Comparison of ENCODE assay signal across 8 mouse cellular contexts in the genomic region with DNA sequence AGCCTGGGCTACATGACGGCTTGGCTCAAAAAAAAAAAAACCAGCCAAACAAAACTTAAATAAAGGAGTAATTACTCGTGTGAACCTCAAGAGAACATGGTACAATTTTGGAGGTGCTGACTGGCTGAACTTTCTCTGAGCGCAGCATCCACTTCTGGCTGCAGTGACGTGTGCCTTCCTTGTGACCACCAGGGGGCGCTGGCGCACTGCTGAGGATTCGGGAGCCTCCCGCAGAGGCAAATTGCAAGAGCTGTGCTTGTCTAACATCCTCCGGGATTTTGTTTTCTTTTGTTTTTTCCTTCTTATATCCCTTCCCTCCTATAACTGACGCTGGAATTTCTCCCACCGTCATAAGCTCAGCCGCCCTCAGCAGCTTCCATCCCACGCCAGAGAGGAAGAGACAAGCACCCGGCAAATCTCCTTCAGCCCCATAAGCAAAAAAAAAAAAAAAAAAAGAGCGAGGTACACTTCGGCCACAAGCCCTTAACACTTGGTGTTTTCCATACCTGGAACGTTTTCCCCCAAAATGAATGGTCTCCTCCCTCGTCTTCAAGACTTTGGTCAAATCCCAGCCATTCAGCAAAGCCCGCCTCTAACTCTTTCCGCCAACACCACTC. TPM values are rescaled to one million over a fixed set of nuclear protein-coding genes. Genes with fewer than 3 reads are reported as not detected.
DNase-seq lines count a peak whose midpoint lies in the region; ATAC-seq and TF ChIP-seq lines count a peak whose summit lies in the region.

No protein-coding gene starts in this region.

- ATAC-seq in heart, embryonic 11.5 days (replicated peaks; ENCODE audit: insufficient number of reproducible peaks, low FRiP score, low TSS enrichment): no peak
- ATAC-seq in kidney, embryonic 16.5 days (ENCODE audit: low FRiP score, low TSS enrichment): 0 out of 2 replicates have a peak, but pooled peaks have one; percentile 42

- DNase-seq in A20 (ENCODE audit: low read depth, low spot score): peak; percentile 78
- peak; percentile 45 for DNase-seq in liver, adult 2 months (ENCODE audit: extremely low read depth, low read depth, low spot score)
- peak; percentile 77 for DNase-seq in naive thymus-derived CD4-positive, alpha-beta T cell, adult 2 months (ENCODE audit: low read depth)
- DNase-seq in splenic B cell, adult 2 months (ENCODE audit: low read depth, low spot score): peak; percentile 83

- 10% methylated on average over 20 of the region's 20 CpGs for WGBS in heart, embryonic 11.5 days (ENCODE audit: insufficient replicate concordance)
- WGBS in kidney, embryonic 16.5 days: 9% methylated on average over 20 of the region's 20 CpGs
- WGBS in liver, adult 2 months: 13% methylated on average over 20 of the region's 20 CpGs

- TF ChIP-seq POLR2A in bone marrow macrophage, adult 2 months (IDR thresholded peaks at IDR 0.05; ENCODE audit: borderline replicate concordance, low read depth, low read length): no peak
- TF ChIP-seq POLR2A in embryonic fibroblast, embryonic 13.5 days (IDR thresholded peaks at IDR 0.05; ENCODE audit: low read depth, low read length): no peak
- no peak for TF ChIP-seq POLR2A in liver, adult 2 months (IDR thresholded peaks at IDR 0.05; ENCODE audit: extremely low read depth, insufficient read depth, low read length)

- peaks cover 3% of the 10 kb centered on the region; the same call in 1 of the 2 replicates for H3K4me1 ChIP-seq in bone marrow macrophage, adult 2 months (ENCODE audit: control insufficient read depth, insufficient read depth, low read length)
- H3K4me1 ChIP-seq in embryonic fibroblast, embryonic 13.5 days (ENCODE audit: control insufficient read depth, insufficient read depth, low read length): no peaks in the 10 kb centered on the region
- H3K4me1 ChIP-seq in heart, embryonic 11.5 days (ENCODE audit: control insufficient read depth, insufficient read depth, low read length): no peaks in the 10 kb centered on the region
- H3K4me1 ChIP-seq in kidney, embryonic 16.5 days (ENCODE audit: insufficient read depth, low read length): peaks cover 4% of the 10 kb centered on the region; the same call in 1 of the 2 replicates
- no peaks in the 10 kb centered on the region for H3K4me1 ChIP-seq in liver, adult 2 months (ENCODE audit: control insufficient read depth, insufficient read depth, low read length)

- no peak overlapping the region for H3K9ac ChIP-seq in heart, embryonic 11.5 days (ENCODE audit: low read depth, low read length)
- H3K9ac ChIP-seq in kidney, embryonic 16.5 days (replicated peaks; ENCODE audit: low read length): peak overlapping the region; percentile 43; the same call in 1 of the 2 replicates
- no peak overlapping the region for H3K9ac ChIP-seq in liver, adult 2 months (ENCODE audit: low read depth, low read length)

- peak; percentile 71 for TF ChIP-seq CTCF in bone marrow macrophage, adult 2 months (IDR thresholded peaks at IDR 0.05; ENCODE audit: low read depth, low read length)
- TF ChIP-seq CTCF in embryonic fibroblast, embryonic 13.5 days (IDR thresholded peaks at IDR 0.05; ENCODE audit: borderline replicate concordance, insufficient read depth, low read length): peak; percentile 98
- TF ChIP-seq CTCF in liver, adult 2 months (IDR thresholded peaks at IDR 0.05; ENCODE audit: low read depth, low read length): peak; percentile 99

- H3K27ac ChIP-seq in bone marrow macrophage, adult 2 months (ENCODE audit: insufficient read depth, low read depth, low read length): no peak overlapping the region
- H3K27ac ChIP-seq in embryonic fibroblast, embryonic 13.5 days (ENCODE audit: insufficient read depth, low read length): no peak overlapping the region
- no peak overlapping the region for H3K27ac ChIP-seq in heart, embryonic 11.5 days (ENCODE audit: low read depth, low read length)
- no peak overlapping the region for H3K27ac ChIP-seq in kidney, embryonic 16.5 days (ENCODE audit: low read length)
- no peak overlapping the region for H3K27ac ChIP-seq in liver, adult 2 months (replicated peaks; ENCODE audit: insufficient read depth, low read depth, low read length)

- H3K36me3 ChIP-seq in heart, embryonic 11.5 days (ENCODE audit: control insufficient read depth, insufficient read depth, low read length): no peaks in the 10 kb centered on the region
- peaks cover 3% of the 10 kb centered on the region; the same call in 1 of the 2 replicates for H3K36me3 ChIP-seq in kidney, embryonic 16.5 days (ENCODE audit: insufficient read depth, low read length)
- no peaks in the 10 kb centered on the region for H3K36me3 ChIP-seq in liver, adult 2 months (ENCODE audit: control insufficient read depth, insufficient read depth, low read length)
- H3K36me3 ChIP-seq in splenic B cell, adult 2 months (ENCODE audit: control insufficient read depth, insufficient read depth, low read length, poor library complexity, severe bottlenecking): no peaks in the 10 kb centered on the region

- H3K4me3 ChIP-seq in bone marrow macrophage, adult 2 months (ENCODE audit: insufficient read depth, low read length): peak overlapping the region; percentile 38; the same call in 1 of the 2 replicates
- H3K4me3 ChIP-seq in embryonic fibroblast, embryonic 13.5 days (ENCODE audit: insufficient read depth, low read length): peak overlapping the region; percentile 40
- peak overlapping the region; percentile 34 for H3K4me3 ChIP-seq in heart, embryonic 11.5 days (ENCODE audit: low read depth, low read length)
- peak overlapping the region; percentile 43 for H3K4me3 ChIP-seq in kidney, embryonic 16.5 days (ENCODE audit: low read length)
- no peak overlapping the region for H3K4me3 ChIP-seq in liver, adult 2 months (ENCODE audit: insufficient read depth, low read depth, low read length)

- no peaks in the 10 kb centered on the region for H3K9me3 ChIP-seq in heart, embryonic 11.5 days (replicated peaks; ENCODE audit: control insufficient read depth, low read length)
- H3K9me3 ChIP-seq in kidney, embryonic 16.5 days (ENCODE audit: low read length): no peaks in the 10 kb centered on the region

- no peaks in the 10 kb centered on the region for H3K79me2 ChIP-seq in liver, adult 2 months (ENCODE audit: control insufficient read depth, insufficient read depth, low read length)

- peak overlapping the region; percentile 61 for H3K4me2 ChIP-seq in heart, embryonic 11.5 days
- H3K4me2 ChIP-seq in kidney, embryonic 16.5 days (replicated peaks; ENCODE audit: low read depth, low read length): peak overlapping the region; percentile 49

- peaks cover 5% of the 10 kb centered on the region; the same call in 1 of the 2 replicates for H3K27me3 ChIP-seq in heart, embryonic 11.5 days (ENCODE audit: control insufficient read depth, insufficient read depth, low read length)
- H3K27me3 ChIP-seq in kidney, embryonic 16.5 days (ENCODE audit: insufficient read depth, low read length): no peaks in the 10 kb centered on the region
- no peaks in the 10 kb centered on the region for H3K27me3 ChIP-seq in liver, adult 2 months (ENCODE audit: control insufficient read depth, insufficient read depth, low read length)
- no peaks in the 10 kb centered on the region for H3K27me3 ChIP-seq in splenic B cell, adult 2 months (ENCODE audit: control insufficient read depth, insufficient read depth, low read length, poor library complexity, severe bottlenecking)

RNA-seq across cellular contexts. Expression of gene Zfp90, which starts 17.9 kb away (rescaled TPM):
- polyA plus RNA-seq in bone marrow macrophage, adult 2 months (2012; ENCODE audit: insufficient read depth, insufficient read length, missing spikeins): 27.0 and 28.9 TPM in 2 replicates
- polyA plus RNA-seq in embryonic fibroblast, embryonic 13.5 days (2011; ENCODE audit: insufficient read length, low read depth, missing spikeins): 10.1 and 11.7 TPM in 2 replicates
- polyA plus RNA-seq in heart, embryonic 11.5 days (2014; fragmentation: Nextera tagmentation; extraction: Ambion mirVana): 13.2 and 16.8 TPM in 2 replicates
- 19.3 and 19.8 TPM in 2 replicates for polyA plus RNA-seq in kidney, embryonic 16.5 days (2015; fragmentation: Nextera tagmentation; extraction: Ambion mirVana)
- 1.5 and 1.8 TPM in 2 replicates for total RNA-seq in liver, adult 2 months (2014; rRNA removed)
- 0.29 and 0.49 TPM in 2 replicates for polyA plus RNA-seq in liver, adult 2 months (2012; rRNA removed)
